Mouse (Mus musculus) liver, embryonic 16.5 days (tissue): ENCODE results near the gene Cdh13. TPM values are rescaled to one million over a fixed set of nuclear protein-coding genes. Genes with fewer than 3 reads are reported as not detected.

Experiments
- ATAC-seq: fragments of 200-750 bp; cut with Nextera tagmentation; 2 replicates; pipeline ENCODE4 v1.8.0; 2017; ENCODE audit warnings: low read depth, mild to moderate bottlenecking, moderate number of reproducible peaks, moderate library complexity
- H3K27ac ChIP-seq: fragments of 300-500 bp; sonication (generic); 2 replicates; pipeline ENCODE4 v1.5.1; 2014; ENCODE audit warnings: mild to moderate bottlenecking, low read length
- H3K27me3 ChIP-seq: fragments of 300-500 bp; sonication (generic); 2 replicates; pipeline ENCODE4 v1.6.1; 2014; ENCODE audit warnings: low read depth, low read length, mixed read lengths; ENCODE audit not compliant: control insufficient read depth, insufficient read depth
- H3K36me3 ChIP-seq: fragments of 300-500 bp; sonication (generic); 2 replicates; pipeline ENCODE4 v1.6.1; 2014; ENCODE audit warnings: mild to moderate bottlenecking; ENCODE audit not compliant: control insufficient read depth, insufficient read depth
- H3K4me1 ChIP-seq: fragments of 300-500 bp; sonication (generic); 2 replicates; pipeline ENCODE4 v1.6.1; 2014; ENCODE audit warnings: low read depth, low read length, mixed read lengths; ENCODE audit not compliant: control insufficient read depth
- H3K4me2 ChIP-seq: fragments of 300-500 bp; sonication (generic); 2 replicates; pipeline ENCODE4 v1.6.1; 2014; ENCODE audit warnings: low read depth, low read length, mixed read lengths
- H3K4me3 ChIP-seq: fragments of 300-500 bp; sonication (generic); 2 replicates; pipeline ENCODE4 v1.5.1; 2014; ENCODE audit warnings: low read depth, mild to moderate bottlenecking, low read length
- H3K9ac ChIP-seq: fragments of 300-500 bp; sonication (generic); 2 replicates; pipeline ENCODE4 v1.6.1; 2014; ENCODE audit warnings: low read depth, low read length
- H3K9me3 ChIP-seq: fragments of 300-500 bp; sonication (generic); replicated peaks from 2 replicates; pipeline ENCODE4 v1.6.1; 2016; ENCODE audit warnings: low read length; ENCODE audit not compliant: control insufficient read depth
- whole genome bisulfite sequencing: fragments of 180-500 bp; shearing (Covaris S2); extraction: QIAGEN DNeasy Blood & Tissue Kit; methylation state at CpG from one replicate; pipeline ENCODE4 v1.1.7; 2014; ENCODE audit not compliant: insufficient replicate concordance; 5-methylcytosine and 5-hydroxymethylcytosine counted together
- polyA plus RNA-seq: library from polyadenylated mRNA; unstranded; fragments of >200 nt; fragmentation: Nextera tagmentation; extraction: Ambion mirVana; gene quantifications from 2 replicates; pipeline ENCODE4 v1.2.1, GENCODE M21; 2015

Cdh13 gene
- polyA plus RNA-seq, 1 experiment from 2014 or later, result 1.0 TPM

GRCm38 (mm10) chr8:119128266-119128665 lies 844.7 kb downstream of the Cdh13 start:
- Histone ChIP-seq H3K4me1 (no peaks in the 10 kb centered on the region), H3K4me3 (no peak overlapping the region), H3K9me3 (no peaks in the 10 kb centered on the region; the same call in 1 of the 2 replicates), H3K9ac (no peak overlapping the region), H3K4me2 (no peak overlapping the region), H3K27me3 (no peaks in the 10 kb centered on the region), H3K36me3 (no peaks in the 10 kb centered on the region), H3K27ac (no peak overlapping the region)
- no peak for ATAC-seq
- WGBS, result 55% methylated on average over 3 of the region's 3 CpGs

- WGBS, result 45% methylated on average over 6 of the region's 6 CpGs
Observed at GRCm38 (mm10) chr8:119156454-119156921, 873.0 kb downstream of the Cdh13 start.

GRCm38 (mm10) chr8:119158628-119159027 lies 875.1 kb downstream of the Cdh13 start:
- no peak overlapping the region for H3K9ac ChIP-seq
- WGBS, result 61% methylated on average over 5 of the region's 5 CpGs

More at GRCm38 (mm10) chr8:119156454-119156921, 873.0 kb downstream of the Cdh13 start:
- no peak overlapping the region for H3K27ac ChIP-seq
- no peak overlapping the region for H3K4me2 ChIP-seq
- H3K27me3 ChIP-seq, result no peaks in the 10 kb centered on the region
- H3K4me1 ChIP-seq, result no peaks in the 10 kb centered on the region
- H3K9me3 ChIP-seq, result no peaks in the 10 kb centered on the region
- H3K36me3 ChIP-seq, result no peaks in the 10 kb centered on the region
- H3K9ac ChIP-seq, result no peak overlapping the region
- no peak for ATAC-seq
- H3K4me3 ChIP-seq, result no peak overlapping the region

GRCm38 (mm10) chr8:119159794-119160193 lies 876.3 kb downstream of the Cdh13 start:
- Histone ChIP-seq H3K4me1 (no peaks in the 10 kb centered on the region), H3K4me2 (no peak overlapping the region), H3K36me3 (no peaks in the 10 kb centered on the region), H3K27me3 (no peaks in the 10 kb centered on the region), H3K9me3 (no peaks in the 10 kb centered on the region), H3K27ac (no peak overlapping the region), H3K9ac (no peak overlapping the region), H3K4me3 (no peak overlapping the region)
- WGBS, result 65% methylated on average over 8 of the region's 8 CpGs
- no peak for ATAC-seq

More at GRCm38 (mm10) chr8:119158628-119159027, 875.1 kb downstream of the Cdh13 start:
- Histone ChIP-seq H3K27ac (no peak overlapping the region), H3K36me3 (no peaks in the 10 kb centered on the region), H3K4me3 (no peak overlapping the region), H3K9me3 (no peaks in the 10 kb centered on the region), H3K27me3 (no peaks in the 10 kb centered on the region), H3K4me2 (no peak overlapping the region), H3K4me1 (no peaks in the 10 kb centered on the region)
- no peak for ATAC-seq

GRCm38 (mm10) chr8:119164076-119164475 lies 880.5 kb downstream of the Cdh13 start:
- H3K9me3 ChIP-seq, result no peaks in the 10 kb centered on the region
- no peaks in the 10 kb centered on the region for H3K27me3 ChIP-seq
- no peaks in the 10 kb centered on the region for H3K36me3 ChIP-seq
- H3K4me3 ChIP-seq, result no peak overlapping the region
- no peak overlapping the region for H3K27ac ChIP-seq
- ATAC-seq, result no peak
- H3K4me1 ChIP-seq, result no peaks in the 10 kb centered on the region
- 40% methylated on average over 5 of the region's 5 CpGs for WGBS
- H3K4me2 ChIP-seq, result no peak overlapping the region
- H3K9ac ChIP-seq, result no peak overlapping the region

- no peak overlapping the region for H3K27ac ChIP-seq
- H3K4me1 ChIP-seq, result no peaks in the 10 kb centered on the region
- H3K4me2 ChIP-seq, result no peak overlapping the region
- H3K36me3 ChIP-seq, result no peaks in the 10 kb centered on the region
- WGBS, result 49% methylated on average over 6 of the region's 6 CpGs
- H3K9ac ChIP-seq, result no peak overlapping the region
- H3K4me3 ChIP-seq, result no peak overlapping the region
- no peaks in the 10 kb centered on the region for H3K27me3 ChIP-seq
- no peaks in the 10 kb centered on the region; the same call in 1 of the 2 replicates for H3K9me3 ChIP-seq
- ATAC-seq, result no peak
Observed at GRCm38 (mm10) chr8:119177226-119177935, 893.8 kb downstream of the Cdh13 start.

GRCm38 (mm10) chr8:119180626-119181025 lies 897.1 kb downstream of the Cdh13 start:
- H3K9ac ChIP-seq, result no peak overlapping the region
- H3K4me3 ChIP-seq, result no peak overlapping the region
- 51% methylated on average over 13 of the region's 13 CpGs for WGBS

GRCm38 (mm10) chr8:119195695-119196094 lies 912.2 kb downstream of the Cdh13 start:
- Histone ChIP-seq H3K9me3 (no peaks in the 10 kb centered on the region), H3K4me1 (no peaks in the 10 kb centered on the region), H3K4me3 (no peak overlapping the region), H3K27ac (no peak overlapping the region), H3K4me2 (no peak overlapping the region), H3K36me3 (no peaks in the 10 kb centered on the region), H3K27me3 (no peaks in the 10 kb centered on the region), H3K9ac (no peak overlapping the region)
- WGBS, result 49% methylated on average over 8 of the region's 8 CpGs
- no peak for ATAC-seq

More at GRCm38 (mm10) chr8:119180626-119181025, 897.1 kb downstream of the Cdh13 start:
- H3K9me3 ChIP-seq, result no peaks in the 10 kb centered on the region; the same call in 1 of the 2 replicates
- H3K27ac ChIP-seq, result no peak overlapping the region
- no peaks in the 10 kb centered on the region for H3K4me1 ChIP-seq
- H3K36me3 ChIP-seq, result no peaks in the 10 kb centered on the region
- no peak overlapping the region for H3K4me2 ChIP-seq
- no peak for ATAC-seq
- H3K27me3 ChIP-seq, result no peaks in the 10 kb centered on the region

GRCm38 (mm10) chr8:119196486-119197150 lies 913.1 kb downstream of the Cdh13 start:
- Histone ChIP-seq H3K9ac (no peak overlapping the region), H3K36me3 (no peaks in the 10 kb centered on the region), H3K4me3 (no peak overlapping the region), H3K4me1 (no peaks in the 10 kb centered on the region), H3K27ac (no peak overlapping the region), H3K27me3 (no peaks in the 10 kb centered on the region), H3K4me2 (no peak overlapping the region), H3K9me3 (no peaks in the 10 kb centered on the region)
- WGBS, result 67% methylated on average over 10 of the region's 10 CpGs
- ATAC-seq, result no peak
